Mouse (Mus musculus): ENCODE data around the gene Btbd35f7.
"Not testable (repeated sequence)": the region's sequence is repeated elsewhere in the genome, so short reads cannot be mapped to it uniquely, and the experiment has no call there.

The Btbd35f7 gene

GRCm38 (mm10) chrX:5668767-5669166, at the start of gene Btbd35f7:
Gene Btbd35f7 (plus strand): TSS chrX:5669067.
- DNase-seq = not testable (repeated sequence)

All from thymus, postnatal 4 days (tissue).